Mouse (Mus musculus) C2C12 (cell line): ENCODE measurements at regions not wholly inside any gene's neighbourhood (a gene's known extent, or its start where the extent isn't known, plus 50 kb on each side); places are given as distances from the start of the nearest gene placed in this dataset.

Experiments
- CTCF ChIP-seq: IDR thresholded peaks from one replicate; pipeline ENCODE4 v1.5.1; 2011; ENCODE audit not compliant: control insufficient read depth, insufficient read depth, insufficient read length
- MYOD1 ChIP-seq: IDR thresholded peaks from one replicate; pipeline ENCODE4 v1.6.1; 2011; ENCODE audit warnings: low read depth; ENCODE audit not compliant: control insufficient read depth, insufficient read length
- USF1 ChIP-seq: IDR thresholded peaks from one replicate; pipeline ENCODE4 v1.6.1; 2011; ENCODE audit warnings: low read depth, mild to moderate bottlenecking, control low read depth, moderate library complexity

- TF ChIP-seq CTCF (no peak), USF1 (no peak), MYOD1 (no peak)
Measured at GRCm38 (mm10) chr3:128226503-128226902, 330.4 kb upstream of the Fam241a start.
